Mouse (Mus musculus): ENCODE data around the gene Cnn3. TPM values are rescaled to one million over a fixed set of nuclear protein-coding genes. Genes with fewer than 3 reads are reported as not detected.
A peak's percentile ranks its signal among the peaks of the same experiment; 100 is the strongest.

Gene Cnn3
- polyA plus RNA-seq, 1 experiment from 2014 or later: 423 TPM

- peaks cover 68% of the 10 kb centered on the region for H3K4me1 ChIP-seq (replicated peaks)
- no peak for ATAC-seq (ENCODE audit: low FRiP score, low read depth)
Measured at GRCm38 (mm10) chr3:121439623-121440161, 13.4 kb downstream of the Cnn3 start.

GRCm38 (mm10) chr3:121441504-121441903 is 15.2 kb downstream of the Cnn3 start:
- Histone ChIP-seq H3K4me1 (replicated peaks) (peaks cover 55% of the 10 kb centered on the region), H3K27me3 (no peaks in the 10 kb centered on the region), H3K4me3 (no peak overlapping the region), H3K36me3 (peaks cover 10% of the 10 kb centered on the region; the same call in 1 of the 2 replicates), H3K9me3 (no peaks in the 10 kb centered on the region), H3K27ac (replicated peaks) (no peak overlapping the region), H3K4me2 (no peak overlapping the region), H3K9ac (no peak overlapping the region)
- 98% methylated on average over 12 of the region's 12 CpGs for WGBS
- no peak for ATAC-seq (ENCODE audit: low FRiP score, low read depth)

More at GRCm38 (mm10) chr3:121439623-121440161, 13.4 kb downstream of the Cnn3 start:
- Histone ChIP-seq H3K36me3 (peaks cover 10% of the 10 kb centered on the region; the same call in 1 of the 2 replicates), H3K27ac (replicated peaks) (no peak overlapping the region), H3K4me2 (no peak overlapping the region), H3K27me3 (no peaks in the 10 kb centered on the region), H3K4me3 (no peak overlapping the region), H3K9ac (no peak overlapping the region), H3K9me3 (no peaks in the 10 kb centered on the region)
- WGBS: 71% methylated on average over 11 of the region's 11 CpGs

GRCm38 (mm10) chr3:121442288-121442687 is 16.0 kb downstream of the Cnn3 start:
- Histone ChIP-seq H3K27ac (replicated peaks) (no peak overlapping the region), H3K36me3 (peaks cover 10% of the 10 kb centered on the region; the same call in 1 of the 2 replicates), H3K9ac (no peak overlapping the region), H3K4me1 (replicated peaks) (peaks cover 48% of the 10 kb centered on the region), H3K4me3 (no peak overlapping the region), H3K9me3 (no peaks in the 10 kb centered on the region), H3K4me2 (no peak overlapping the region), H3K27me3 (no peaks in the 10 kb centered on the region)
- 92% methylated on average over 5 of the region's 5 CpGs for WGBS
- ATAC-seq (ENCODE audit: low FRiP score, low read depth): no peak

GRCm38 (mm10) chr3:121443861-121444271 is 17.6 kb downstream of the Cnn3 start:
- H3K27me3 ChIP-seq: no peaks in the 10 kb centered on the region
- no peak overlapping the region for H3K4me2 ChIP-seq
- whole genome bisulfite sequencing: 87% methylated on average over 4 of the region's 4 CpGs
- no peaks in the 10 kb centered on the region for H3K9me3 ChIP-seq
- peaks cover 51% of the 10 kb centered on the region for H3K4me1 ChIP-seq (replicated peaks)
- no peak overlapping the region for H3K4me3 ChIP-seq
- no peak overlapping the region for H3K27ac ChIP-seq (replicated peaks)
- no peak for ATAC-seq (ENCODE audit: low FRiP score, low read depth)
- H3K36me3 ChIP-seq: peaks cover 10% of the 10 kb centered on the region; the same call in 1 of the 2 replicates
- H3K9ac ChIP-seq: no peak overlapping the region

GRCm38 (mm10) chr3:121444414-121444813 is 18.1 kb downstream of the Cnn3 start:
- Histone ChIP-seq H3K4me1 (replicated peaks) (peaks cover 46% of the 10 kb centered on the region), H3K27me3 (no peaks in the 10 kb centered on the region), H3K9ac (no peak overlapping the region), H3K4me3 (no peak overlapping the region), H3K36me3 (peaks cover 10% of the 10 kb centered on the region; the same call in 1 of the 2 replicates), H3K27ac (replicated peaks) (no peak overlapping the region), H3K4me2 (no peak overlapping the region), H3K9me3 (no peaks in the 10 kb centered on the region)
- 97% methylated on average over 6 of the region's 6 CpGs for WGBS
- no peak for ATAC-seq (ENCODE audit: low FRiP score, low read depth)

- ATAC-seq (ENCODE audit: low FRiP score, low read depth): no peak
- H3K4me1 ChIP-seq (replicated peaks): peaks cover 37% of the 10 kb centered on the region
- H3K9ac ChIP-seq: no peak overlapping the region
- H3K36me3 ChIP-seq: peaks cover 10% of the 10 kb centered on the region; the same call in 1 of the 2 replicates
- H3K27me3 ChIP-seq: no peaks in the 10 kb centered on the region
- 76% methylated on average over 8 of the region's 8 CpGs for WGBS
- no peak overlapping the region for H3K27ac ChIP-seq (replicated peaks)
- H3K4me3 ChIP-seq: no peak overlapping the region
- no peak overlapping the region for H3K4me2 ChIP-seq
- no peaks in the 10 kb centered on the region for H3K9me3 ChIP-seq
Measured at GRCm38 (mm10) chr3:121446454-121446853, 20.2 kb downstream of the Cnn3 start.

- H3K9me3 ChIP-seq: no peaks in the 10 kb centered on the region
- peak overlapping the region; percentile 16; the same call in 1 of the 2 replicates for H3K27ac ChIP-seq (replicated peaks)
- H3K27me3 ChIP-seq: no peaks in the 10 kb centered on the region
- H3K4me3 ChIP-seq: no peak overlapping the region
- H3K36me3 ChIP-seq: peaks cover 10% of the 10 kb centered on the region
- H3K4me2 ChIP-seq: peak overlapping the region; percentile 14; the same call in 1 of the 2 replicates
- H3K4me1 ChIP-seq (replicated peaks): peaks cover 31% of the 10 kb centered on the region
- WGBS: 24% methylated on average over 11 of the region's 11 CpGs
- ATAC-seq (ENCODE audit: low FRiP score, low read depth): 0 out of 2 replicates have a peak, but pooled peaks have one; percentile 12
- no peak overlapping the region for H3K9ac ChIP-seq
Measured at GRCm38 (mm10) chr3:121448029-121448468, 21.8 kb downstream of the Cnn3 start.

- peaks cover 26% of the 10 kb centered on the region for H3K4me1 ChIP-seq (replicated peaks)
- WGBS: 44% methylated on average over 8 of the region's 8 CpGs
- peak; percentile 58; the same call in 1 of the 2 replicates for ATAC-seq (ENCODE audit: low FRiP score, low read depth)
- H3K27me3 ChIP-seq: no peaks in the 10 kb centered on the region
- no peak overlapping the region; the same call in 1 of the 2 replicates for H3K27ac ChIP-seq (replicated peaks)
- H3K4me3 ChIP-seq: no peak overlapping the region
- H3K9me3 ChIP-seq: no peaks in the 10 kb centered on the region
- no peak overlapping the region for H3K9ac ChIP-seq
- peaks cover 10% of the 10 kb centered on the region for H3K36me3 ChIP-seq
- peak overlapping the region; percentile 14 for H3K4me2 ChIP-seq
Measured at GRCm38 (mm10) chr3:121448606-121449005, 22.3 kb downstream of the Cnn3 start.

GRCm38 (mm10) chr3:121449527-121449926 is 23.2 kb downstream of the Cnn3 start:
- Histone ChIP-seq H3K27me3 (no peaks in the 10 kb centered on the region), H3K4me1 (replicated peaks) (peaks cover 21% of the 10 kb centered on the region), H3K9me3 (no peaks in the 10 kb centered on the region), H3K4me2 (no peak overlapping the region), H3K4me3 (no peak overlapping the region), H3K9ac (no peak overlapping the region), H3K36me3 (peaks cover 10% of the 10 kb centered on the region), H3K27ac (replicated peaks) (no peak overlapping the region)
- WGBS: 84% methylated on average over 8 of the region's 8 CpGs
- ATAC-seq (ENCODE audit: low FRiP score, low read depth): no peak

GRCm38 (mm10) chr3:121451404-121451803 is 25.1 kb downstream of the Cnn3 start:
- Histone ChIP-seq H3K4me1 (replicated peaks) (peaks cover 18% of the 10 kb centered on the region), H3K9me3 (no peaks in the 10 kb centered on the region), H3K4me3 (no peak overlapping the region), H3K36me3 (peaks cover 26% of the 10 kb centered on the region), H3K27ac (replicated peaks) (no peak overlapping the region), H3K4me2 (no peak overlapping the region), H3K9ac (no peak overlapping the region), H3K27me3 (no peaks in the 10 kb centered on the region)
- ATAC-seq (ENCODE audit: low FRiP score, low read depth): no peak
- WGBS: 71% methylated on average over 10 of the region's 10 CpGs

- Histone ChIP-seq H3K4me2 (no peak overlapping the region), H3K4me1 (replicated peaks) (no peaks in the 10 kb centered on the region), H3K36me3 (peaks cover 37% of the 10 kb centered on the region), H3K9ac (no peak overlapping the region), H3K9me3 (no peaks in the 10 kb centered on the region), H3K4me3 (no peak overlapping the region), H3K27me3 (no peaks in the 10 kb centered on the region), H3K27ac (replicated peaks) (no peak overlapping the region)
- no peak for ATAC-seq (ENCODE audit: low FRiP score, low read depth)
- 82% methylated on average over 14 of the region's 14 CpGs for WGBS
Measured at GRCm38 (mm10) chr3:121458545-121459492, 32.5 kb downstream of the Cnn3 start.
